Mouse (Mus musculus): Measurements from ENCODE around the gene 4932438H23Rik. TPM values are rescaled to one million over a fixed set of nuclear protein-coding genes. Genes with fewer than 3 reads are reported as not detected.

4932438H23Rik gene
- polyA plus RNA-seq, 1 experiment from 2014 or later, result 0.18 TPM

DNA sequence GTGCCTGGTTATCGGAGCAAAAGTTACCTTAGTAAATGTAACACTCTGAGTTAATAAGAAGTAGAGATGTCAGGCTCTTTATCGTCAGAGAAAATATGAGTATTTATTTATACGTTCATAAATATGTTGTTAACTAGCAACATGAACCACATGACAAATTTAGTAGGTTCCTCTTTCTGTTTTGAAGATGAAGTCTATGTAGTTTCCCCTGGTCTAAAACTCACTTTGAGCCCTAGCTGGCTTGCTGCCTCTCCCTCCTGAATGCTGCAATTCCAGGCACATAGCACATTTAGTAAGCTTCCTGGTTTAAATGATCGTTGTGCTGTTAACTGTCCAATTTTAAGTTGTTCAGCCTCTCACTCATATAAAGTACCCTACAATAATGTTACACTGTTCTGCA is 64.2 kb downstream of the 4932438H23Rik start:
- ATAC-seq (ENCODE audit: insufficient number of reproducible peaks, insufficient read depth, low FRiP score, low read depth), result no peak
- Histone ChIP-seq H3K4me3 (ENCODE audit: control insufficient read depth in 1 of 2, insufficient read depth in 1 of 2, low read depth in 1 of 2, low read length in 2 of 2) (no peak overlapping the region), H3K9ac (ENCODE audit: low read length) (no peak overlapping the region), H3K4me2 (ENCODE audit: low read length) (no peak overlapping the region), H3K27me3 (ENCODE audit: control insufficient read depth, insufficient read depth, low read length) (no peaks in the 10 kb centered on the region), H3K4me1 (ENCODE audit: control insufficient read depth in 2 of 2, insufficient read depth in 2 of 2, low read length in 2 of 2) (no peaks in the 10 kb centered on the region), H3K9me3 (ENCODE audit: control insufficient read depth, low read length) (no peaks in the 10 kb centered on the region), H3K36me3 (ENCODE audit: control insufficient read depth, insufficient read depth, low read length) (peaks cover 92% of the 10 kb centered on the region), H3K27ac (replicated peaks in 1 of 2; ENCODE audit: control insufficient read depth in 1 of 2, insufficient read depth in 1 of 2, low read depth in 2 of 2, low read length in 2 of 2) (no peak overlapping the region)
- WGBS, result 94% methylated on average over 4 of the region's 4 CpGs

DNA sequence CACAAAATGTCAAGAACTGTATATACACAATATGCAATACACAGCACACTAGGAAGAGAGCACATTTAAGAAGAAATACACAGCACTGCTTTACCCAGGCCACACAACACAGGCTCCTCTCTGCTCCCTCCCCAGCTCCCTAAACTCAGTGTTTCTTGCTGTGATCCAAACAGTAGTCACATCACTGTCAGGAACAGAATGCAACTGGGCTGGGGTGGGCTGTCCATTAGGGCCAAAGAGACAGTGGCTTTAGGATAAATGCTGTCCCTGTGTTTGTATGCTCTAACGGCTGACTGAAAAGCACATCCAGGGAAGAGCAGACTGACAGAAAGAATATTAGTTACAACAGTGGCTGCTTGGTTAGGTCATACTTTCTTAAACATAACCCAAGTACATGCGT is 65.0 kb downstream of the 4932438H23Rik start:
- 88% methylated on average over 2 of the region's 2 CpGs for WGBS
- no peak overlapping the region for H3K9ac ChIP-seq (ENCODE audit: low read length)
- H3K9me3 ChIP-seq (ENCODE audit: control insufficient read depth, low read length), result no peaks in the 10 kb centered on the region
- no peak overlapping the region for H3K4me2 ChIP-seq (ENCODE audit: low read length)
- H3K27ac ChIP-seq (replicated peaks in 1 of 2; ENCODE audit: control insufficient read depth in 1 of 2, insufficient read depth in 1 of 2, low read depth in 2 of 2, low read length in 2 of 2), result no peak overlapping the region
- no peak overlapping the region for H3K4me3 ChIP-seq (ENCODE audit: control insufficient read depth in 1 of 2, insufficient read depth in 1 of 2, low read depth in 1 of 2, low read length in 2 of 2)
- no peaks in the 10 kb centered on the region for H3K4me1 ChIP-seq (ENCODE audit: control insufficient read depth in 2 of 2, insufficient read depth in 2 of 2, low read length in 2 of 2)
- H3K36me3 ChIP-seq (ENCODE audit: control insufficient read depth, insufficient read depth, low read length), result peaks cover 94% of the 10 kb centered on the region
- H3K27me3 ChIP-seq (ENCODE audit: control insufficient read depth, insufficient read depth, low read length), result no peaks in the 10 kb centered on the region
- ATAC-seq (ENCODE audit: insufficient number of reproducible peaks, insufficient read depth, low FRiP score, low read depth), result no peak

DNA sequence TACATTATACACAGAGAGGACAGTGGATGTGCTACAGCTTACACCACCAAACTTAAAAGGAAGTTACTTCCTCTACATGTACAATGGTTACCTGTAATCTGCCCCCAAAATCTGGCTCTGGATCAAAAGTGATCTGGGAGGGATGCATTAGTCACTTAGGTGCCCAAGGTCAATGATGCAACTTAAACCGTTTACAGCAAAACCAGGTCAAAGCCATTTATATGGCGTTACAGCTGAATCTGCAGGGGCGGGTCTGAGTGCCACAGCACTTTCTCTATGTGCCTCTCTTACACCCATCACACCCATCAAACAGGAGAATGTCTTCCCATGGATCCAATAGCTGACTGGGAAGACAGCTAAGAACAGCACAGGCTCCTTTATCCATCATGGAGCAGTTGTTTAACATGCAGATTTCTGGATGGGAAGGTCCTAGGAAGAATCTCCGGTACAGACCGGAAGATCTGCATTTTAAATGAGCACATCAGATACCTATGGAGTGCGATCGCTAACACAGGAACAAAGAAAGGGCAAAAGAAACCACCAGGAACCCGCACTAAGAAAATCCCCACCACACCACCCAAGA is 65.7 kb downstream of the 4932438H23Rik start:
- H3K36me3 ChIP-seq (ENCODE audit: control insufficient read depth, insufficient read depth, low read length), result peaks cover 94% of the 10 kb centered on the region
- ATAC-seq (ENCODE audit: insufficient number of reproducible peaks, insufficient read depth, low FRiP score, low read depth), result no peak
- no peaks in the 10 kb centered on the region for H3K27me3 ChIP-seq (ENCODE audit: control insufficient read depth, insufficient read depth, low read length)
- no peak overlapping the region for H3K9ac ChIP-seq (ENCODE audit: low read length)
- H3K4me2 ChIP-seq (ENCODE audit: low read length), result no peak overlapping the region
- H3K27ac ChIP-seq (replicated peaks in 1 of 2; ENCODE audit: control insufficient read depth in 1 of 2, insufficient read depth in 1 of 2, low read depth in 2 of 2, low read length in 2 of 2), result no peak overlapping the region
- H3K9me3 ChIP-seq (ENCODE audit: control insufficient read depth, low read length), result no peaks in the 10 kb centered on the region
- H3K4me1 ChIP-seq (ENCODE audit: control insufficient read depth in 2 of 2, insufficient read depth in 2 of 2, low read length in 2 of 2), result no peaks in the 10 kb centered on the region
- 92% methylated on average over 8 of the region's 8 CpGs for WGBS
- H3K4me3 ChIP-seq (ENCODE audit: control insufficient read depth in 1 of 2, insufficient read depth in 1 of 2, low read depth in 1 of 2, low read length in 2 of 2), result no peak overlapping the region

DNA sequence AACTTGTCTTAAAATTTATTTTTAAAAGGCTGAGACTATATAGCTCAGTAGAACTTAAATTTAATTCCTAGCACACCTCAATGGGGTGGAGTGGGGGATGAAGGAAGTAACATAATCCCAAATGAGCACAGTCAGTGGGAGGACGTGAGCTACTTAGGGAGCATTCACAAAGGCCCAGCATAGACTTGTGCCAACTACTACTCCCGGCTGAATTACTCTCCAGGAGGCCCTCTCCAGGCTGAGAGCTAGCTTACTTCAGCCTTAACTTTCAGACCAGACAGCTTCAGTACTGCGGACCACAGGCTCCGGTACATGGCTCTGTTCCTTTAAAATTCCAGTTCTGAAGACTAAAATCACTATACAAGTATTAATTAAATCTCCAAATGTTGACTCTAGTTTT is 68.6 kb downstream of the 4932438H23Rik start:
- Histone ChIP-seq H3K27me3 (ENCODE audit: control insufficient read depth, insufficient read depth, low read length) (no peaks in the 10 kb centered on the region), H3K4me3 (ENCODE audit: control insufficient read depth in 1 of 2, insufficient read depth in 1 of 2, low read depth in 1 of 2, low read length in 2 of 2) (no peak overlapping the region), H3K4me1 (ENCODE audit: control insufficient read depth in 2 of 2, insufficient read depth in 2 of 2, low read length in 2 of 2) (no peaks in the 10 kb centered on the region), H3K9ac (ENCODE audit: low read length) (no peak overlapping the region), H3K27ac (replicated peaks in 1 of 2; ENCODE audit: control insufficient read depth in 1 of 2, insufficient read depth in 1 of 2, low read depth in 2 of 2, low read length in 2 of 2) (no peak overlapping the region), H3K9me3 (ENCODE audit: control insufficient read depth, low read length) (peaks cover 4% of the 10 kb centered on the region; the same call in 1 of the 2 replicates), H3K4me2 (ENCODE audit: low read length) (no peak overlapping the region), H3K36me3 (ENCODE audit: control insufficient read depth, insufficient read depth, low read length) (peaks cover 94% of the 10 kb centered on the region)
- WGBS, result 84% methylated on average over 4 of the region's 4 CpGs
- ATAC-seq (ENCODE audit: insufficient number of reproducible peaks, insufficient read depth, low FRiP score, low read depth), result no peak

DNA sequence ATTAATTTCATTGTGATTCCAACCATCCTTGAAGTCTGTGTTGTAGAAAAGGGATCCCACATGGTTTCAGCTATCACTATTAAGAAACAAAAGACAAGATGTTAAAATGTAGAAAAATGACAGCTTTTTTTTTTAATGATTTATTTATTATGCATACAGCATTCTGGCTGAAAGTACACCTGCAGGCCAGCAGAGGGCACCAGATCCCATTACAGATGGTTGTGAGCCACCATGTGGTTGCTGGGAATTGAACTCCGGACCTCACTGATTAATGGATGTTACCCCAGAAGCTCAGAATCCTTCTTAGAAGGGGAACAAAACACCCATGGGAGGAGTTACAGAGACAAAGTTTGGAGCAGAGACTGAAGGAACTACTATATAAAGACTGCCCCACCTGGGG is 71.5 kb downstream of the 4932438H23Rik start:
- peaks cover 4% of the 10 kb centered on the region; the same call in 1 of the 2 replicates for H3K9me3 ChIP-seq (ENCODE audit: control insufficient read depth, low read length)
- H3K4me1 ChIP-seq (ENCODE audit: control insufficient read depth in 2 of 2, insufficient read depth in 2 of 2, low read length in 2 of 2), result no peaks in the 10 kb centered on the region
- no peak overlapping the region for H3K4me3 ChIP-seq (ENCODE audit: control insufficient read depth in 1 of 2, insufficient read depth in 1 of 2, low read depth in 1 of 2, low read length in 2 of 2)
- no peak for ATAC-seq (ENCODE audit: insufficient number of reproducible peaks, insufficient read depth, low FRiP score, low read depth)
- no peaks in the 10 kb centered on the region for H3K27me3 ChIP-seq (ENCODE audit: control insufficient read depth, insufficient read depth, low read length)
- H3K4me2 ChIP-seq (ENCODE audit: low read length), result no peak overlapping the region
- no peak overlapping the region for H3K9ac ChIP-seq (ENCODE audit: low read length)
- peaks cover 99% of the 10 kb centered on the region for H3K36me3 ChIP-seq (ENCODE audit: control insufficient read depth, insufficient read depth, low read length)
- 74% methylated on average over 1 of the region's 1 CpGs for WGBS
- H3K27ac ChIP-seq (replicated peaks in 1 of 2; ENCODE audit: control insufficient read depth in 1 of 2, insufficient read depth in 1 of 2, low read depth in 2 of 2, low read length in 2 of 2), result no peak overlapping the region

DNA sequence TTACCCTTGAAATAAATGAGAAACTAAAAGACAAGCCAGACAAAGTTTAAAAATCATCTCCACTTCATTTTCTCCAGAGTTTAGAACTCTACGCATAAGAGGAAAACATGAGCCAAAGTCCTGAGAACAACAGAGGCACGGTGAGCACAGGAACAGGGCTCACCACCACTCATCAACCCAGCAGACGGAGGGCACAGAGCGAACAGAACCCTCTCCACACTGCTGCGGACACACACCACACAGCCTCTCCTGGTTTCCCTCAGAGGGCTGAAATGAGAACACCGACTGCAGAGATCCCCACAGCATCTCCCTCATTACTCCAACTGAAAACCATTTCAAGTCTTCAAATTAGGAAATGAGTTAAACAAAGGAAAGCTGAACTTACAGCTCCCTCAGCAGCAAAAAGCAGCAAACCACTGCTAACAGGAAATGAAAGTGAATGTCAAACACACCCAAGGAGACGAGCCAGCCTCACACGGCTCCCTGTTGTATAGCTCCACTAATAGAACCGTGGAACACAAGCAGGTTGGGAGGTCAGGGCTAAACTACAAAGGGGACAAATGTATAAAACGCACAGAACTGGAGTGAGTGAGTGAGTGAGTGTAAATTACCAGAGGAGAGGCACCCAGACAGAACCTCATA is 74.0 kb downstream of the 4932438H23Rik start:
- H3K27me3 ChIP-seq (ENCODE audit: control insufficient read depth, insufficient read depth, low read length), result no peaks in the 10 kb centered on the region
- 88% methylated on average over 10 of the region's 10 CpGs for WGBS
- no peak overlapping the region for H3K4me3 ChIP-seq (ENCODE audit: control insufficient read depth in 1 of 2, insufficient read depth in 1 of 2, low read depth in 1 of 2, low read length in 2 of 2)
- peaks cover 95% of the 10 kb centered on the region for H3K36me3 ChIP-seq (ENCODE audit: control insufficient read depth, insufficient read depth, low read length)
- H3K27ac ChIP-seq (replicated peaks in 1 of 2; ENCODE audit: control insufficient read depth in 1 of 2, insufficient read depth in 1 of 2, low read depth in 2 of 2, low read length in 2 of 2), result no peak overlapping the region
- peaks cover 4% of the 10 kb centered on the region; the same call in 1 of the 2 replicates for H3K9me3 ChIP-seq (ENCODE audit: control insufficient read depth, low read length)
- ATAC-seq (ENCODE audit: insufficient number of reproducible peaks, insufficient read depth, low FRiP score, low read depth), result no peak
- no peak overlapping the region for H3K4me2 ChIP-seq (ENCODE audit: low read length)
- no peak overlapping the region for H3K9ac ChIP-seq (ENCODE audit: low read length)
- no peaks in the 10 kb centered on the region for H3K4me1 ChIP-seq (ENCODE audit: control insufficient read depth in 2 of 2, insufficient read depth in 2 of 2, low read length in 2 of 2)

DNA sequence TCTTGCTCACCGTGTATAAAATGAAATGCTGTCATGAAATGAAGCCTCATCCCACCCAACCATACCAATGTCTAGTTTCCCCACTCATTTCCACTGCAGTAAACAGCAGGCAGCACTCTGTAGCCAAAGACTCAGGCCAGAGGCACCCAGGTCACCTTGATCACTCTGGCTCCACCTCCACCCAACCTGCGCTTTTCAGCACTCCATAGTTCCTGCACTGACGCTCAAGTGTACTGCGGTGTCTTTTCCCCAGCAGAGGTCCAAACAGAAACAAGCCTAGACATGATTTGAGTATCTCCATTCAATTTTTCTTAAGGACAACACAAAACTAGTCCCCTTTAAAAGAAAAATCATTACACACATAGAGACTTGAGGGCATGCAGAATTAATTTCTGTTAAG is 75.4 kb downstream of the 4932438H23Rik start:
- no peaks in the 10 kb centered on the region for H3K27me3 ChIP-seq (ENCODE audit: control insufficient read depth, insufficient read depth, low read length)

DNA sequence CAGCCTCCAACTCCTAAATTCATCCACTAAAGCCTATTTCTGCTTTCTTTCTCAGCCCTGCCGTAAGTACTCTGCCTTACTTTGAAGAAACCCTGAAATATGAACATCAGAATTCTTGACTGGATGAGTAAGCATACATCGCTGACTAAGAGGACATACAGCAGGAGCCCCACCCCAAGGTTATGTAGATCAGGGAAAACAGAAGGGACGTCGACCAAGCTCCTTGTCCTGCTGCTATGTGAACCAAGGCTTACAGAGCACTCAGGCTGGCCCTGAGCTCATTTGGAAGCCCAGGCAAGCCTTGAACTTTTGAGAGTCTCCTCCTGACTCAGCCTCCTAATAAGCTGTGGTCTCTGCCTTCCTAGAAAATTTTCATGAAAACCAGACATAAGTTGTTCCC is 79.2 kb downstream of the 4932438H23Rik start:
- ATAC-seq (ENCODE audit: insufficient number of reproducible peaks, insufficient read depth, low FRiP score, low read depth), result no peak
- no peaks in the 10 kb centered on the region for H3K9me3 ChIP-seq (ENCODE audit: control insufficient read depth, low read length)
- no peak overlapping the region for H3K9ac ChIP-seq (ENCODE audit: low read length)
- no peak overlapping the region for H3K4me2 ChIP-seq (ENCODE audit: low read length)
- H3K27me3 ChIP-seq (ENCODE audit: control insufficient read depth, insufficient read depth, low read length), result no peaks in the 10 kb centered on the region
- H3K36me3 ChIP-seq (ENCODE audit: control insufficient read depth, insufficient read depth, low read length), result peaks cover 70% of the 10 kb centered on the region
- WGBS, result 88% methylated on average over 4 of the region's 4 CpGs
- no peak overlapping the region for H3K4me3 ChIP-seq (ENCODE audit: control insufficient read depth in 1 of 2, insufficient read depth in 1 of 2, low read depth in 1 of 2, low read length in 2 of 2)
- H3K4me1 ChIP-seq (ENCODE audit: control insufficient read depth in 2 of 2, insufficient read depth in 2 of 2, low read length in 2 of 2), result peaks cover 0 to 8% of the 10 kb centered on the region in 2 experiments; a peak in 2 of 4 replicates
- H3K27ac ChIP-seq (replicated peaks in 1 of 2; ENCODE audit: control insufficient read depth in 1 of 2, insufficient read depth in 1 of 2, low read depth in 2 of 2, low read length in 2 of 2), result no peak overlapping the region

More for the DNA sequence above, 75.4 kb downstream of the 4932438H23Rik start:
- Histone ChIP-seq H3K4me1 (ENCODE audit: control insufficient read depth in 2 of 2, insufficient read depth in 2 of 2, low read length in 2 of 2) (no peaks in the 10 kb centered on the region), H3K9ac (ENCODE audit: low read length) (no peak overlapping the region), H3K4me2 (ENCODE audit: low read length) (no peak overlapping the region), H3K9me3 (ENCODE audit: control insufficient read depth, low read length) (peaks cover 4% of the 10 kb centered on the region; the same call in 1 of the 2 replicates), H3K27ac (replicated peaks in 1 of 2; ENCODE audit: control insufficient read depth in 1 of 2, insufficient read depth in 1 of 2, low read depth in 2 of 2, low read length in 2 of 2) (no peak overlapping the region), H3K4me3 (ENCODE audit: control insufficient read depth in 1 of 2, insufficient read depth in 1 of 2, low read depth in 1 of 2, low read length in 2 of 2) (no peak overlapping the region), H3K36me3 (ENCODE audit: control insufficient read depth, insufficient read depth, low read length) (peaks cover 94% of the 10 kb centered on the region)
- WGBS, result 92% methylated on average over 4 of the region's 4 CpGs
- ATAC-seq (ENCODE audit: insufficient number of reproducible peaks, insufficient read depth, low FRiP score, low read depth), result no peak
